Mouse (Mus musculus): ENCODE measurements around the gene Ly6g6e.

Gene Ly6g6e

GRCm38 (mm10) chr17:35068213-35068914, 8.3 kb upstream of the Ly6g6e start:
- in situ Hi-C loops (cut with MboI; ENCODE audit: unreplicated experiment in 2 of 2) = loop anchor here in 1 of 2 experiments (5.0 kb wide), 1 partner anchor 44 kb away; no protein-coding TSS in a partner anchor

DNA sequence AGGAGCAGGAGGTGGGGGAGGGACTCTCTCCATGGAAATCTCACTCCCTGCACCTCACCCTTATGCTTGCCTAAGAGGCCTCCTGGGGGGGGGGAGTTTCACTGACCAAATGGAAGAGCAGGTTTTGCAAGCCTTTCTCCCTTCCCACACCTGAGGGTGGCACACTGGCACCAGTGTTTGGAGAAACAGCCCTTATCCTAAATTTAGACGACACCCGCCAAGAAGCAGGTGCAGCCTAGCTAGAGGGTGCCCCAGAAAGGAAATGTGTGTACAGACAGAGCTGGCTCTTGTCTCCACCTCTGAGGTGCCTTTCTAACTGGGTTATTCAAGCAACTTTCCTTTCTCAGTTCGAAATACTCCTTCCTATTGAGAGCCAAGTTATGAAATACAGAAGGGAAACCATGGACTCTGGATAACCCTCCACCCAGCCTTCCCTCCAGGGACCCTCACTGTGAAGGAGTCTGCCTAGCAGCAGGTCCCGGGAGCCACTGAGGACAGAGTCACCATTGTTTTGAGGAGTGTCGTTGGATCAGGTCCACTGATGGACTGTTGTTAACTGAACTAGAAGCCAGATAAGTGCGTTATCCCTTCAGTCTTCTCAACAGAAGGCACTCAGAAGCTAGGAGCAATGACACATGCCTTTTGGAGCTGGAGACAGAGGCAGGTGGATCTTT, 6.0 kb upstream of the Ly6g6e start:
- in situ Hi-C loops (cut with MboI; ENCODE audit: unreplicated experiment in 2 of 2) = no loop called here

- in situ Hi-C loops (cut with MboI; ENCODE audit: unreplicated experiment in 2 of 2) = no loop called here
These were observed 5.2 kb upstream of the Ly6g6e start for GRCm38 (mm10) chr17:35071454-35071853.

DNA sequence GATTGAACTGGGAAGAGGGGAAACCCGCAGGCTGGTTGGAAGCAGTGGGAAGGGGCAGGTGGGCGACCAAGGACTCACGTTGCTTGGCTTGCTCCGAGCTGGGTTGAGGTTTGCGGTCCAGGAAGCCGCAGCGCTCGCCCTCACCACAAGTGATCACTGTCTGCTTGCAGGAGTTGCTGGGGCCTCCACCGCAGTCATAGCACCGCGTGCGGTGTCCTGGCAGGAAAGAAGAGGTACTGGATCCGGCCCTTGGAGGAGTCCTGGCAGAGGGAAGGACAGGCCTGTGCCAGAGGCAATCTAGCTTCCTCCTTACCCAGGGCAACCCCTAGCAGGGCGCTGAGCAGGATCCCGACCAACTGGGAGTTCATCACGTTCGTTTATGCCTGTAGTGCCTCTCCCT, 2.6 kb upstream of the Ly6g6e start:
- in situ Hi-C loops (cut with MboI; ENCODE audit: unreplicated experiment in 2 of 2) = no loop called here

DNA sequence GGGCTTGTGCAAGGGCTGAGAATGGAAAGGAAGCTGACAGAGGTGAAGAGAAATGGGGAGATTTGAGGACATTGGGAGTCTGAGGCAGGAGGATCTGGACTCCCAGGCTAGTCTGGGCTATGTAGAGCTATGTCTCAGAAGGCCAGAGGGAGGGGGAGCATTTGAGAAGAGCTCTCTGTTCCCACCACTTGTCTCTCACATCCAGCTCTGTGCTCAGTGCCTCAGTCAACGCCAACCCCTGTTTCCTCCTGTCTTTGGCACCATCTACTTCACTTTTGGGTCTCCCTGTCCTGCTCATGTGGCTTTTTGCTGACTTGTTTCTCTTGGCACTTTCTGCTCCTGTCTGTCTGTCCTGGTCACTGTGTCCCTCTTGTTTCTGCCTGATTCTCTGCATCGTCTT, 583 bp downstream of the Ly6g6e start:
- in situ Hi-C loops (cut with MboI; ENCODE audit: unreplicated experiment in 2 of 2) = loop anchor here in 1 of 2 experiments (25.0 kb wide), 1 partner anchor 215 kb away; the partner anchor contains the start of genes Cfb, Nelfe and Skiv2l

DNA sequence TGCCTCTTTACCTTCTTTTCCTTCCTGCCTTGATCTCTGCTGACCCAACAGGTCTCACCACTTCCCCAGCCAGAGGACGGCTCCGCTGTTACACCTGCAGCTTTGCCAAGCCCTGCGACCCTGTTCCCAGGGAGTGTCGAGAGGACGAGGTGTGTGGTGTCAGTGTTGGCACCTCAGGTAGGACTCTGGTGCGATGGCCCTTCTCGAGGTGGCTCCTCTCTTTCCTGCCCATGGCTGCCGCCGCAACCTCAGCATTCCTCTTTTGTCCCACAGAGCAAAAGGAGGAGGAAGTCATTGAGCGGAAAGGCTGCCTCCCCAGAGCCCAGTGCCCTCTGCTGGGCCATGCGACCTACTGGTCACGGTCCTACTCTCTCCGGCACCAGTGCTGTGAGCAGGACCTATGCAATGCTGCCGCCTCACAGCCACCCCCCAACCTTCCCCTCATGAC, 1.1 kb downstream of the Ly6g6e start, which contains the start of gene Ly6g6d:
Ly6g6d (minus strand) TSS at position 280 of the 448 bp plus-strand sequence.
- in situ Hi-C loops (cut with MboI; ENCODE audit: unreplicated experiment in 2 of 2) = loop anchor here in 1 of 2 experiments (25.0 kb wide), 1 partner anchor 216 kb away; the partner anchor contains the start of genes Cfb, Nelfe and Skiv2l

DNA sequence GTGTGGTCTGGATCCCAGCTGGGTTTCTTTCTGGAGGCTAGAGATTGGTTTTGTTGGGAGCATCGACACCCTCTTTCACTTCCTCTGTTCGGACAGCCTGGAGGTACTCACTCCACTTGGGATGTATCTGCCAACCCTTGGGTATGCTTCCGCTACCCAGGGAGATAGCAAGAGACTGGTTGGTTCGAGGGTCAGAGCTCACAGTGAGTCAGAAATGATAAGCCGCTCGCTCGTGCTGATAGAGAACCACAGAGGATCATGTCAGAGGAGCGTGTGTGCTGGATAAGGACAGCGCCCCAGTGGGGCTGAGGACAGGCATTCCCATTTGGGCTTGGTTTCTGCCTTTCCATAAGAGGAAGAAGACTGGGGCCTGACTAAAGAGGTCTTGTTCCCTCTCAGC, 3.1 kb downstream of the Ly6g6e start:
- in situ Hi-C loops (cut with MboI; ENCODE audit: unreplicated experiment in 2 of 2) = loop anchor here in 1 of 2 experiments (25.0 kb wide), 1 partner anchor 217 kb away; the partner anchor contains the start of genes Cfb, Nelfe and Skiv2l

DNA sequence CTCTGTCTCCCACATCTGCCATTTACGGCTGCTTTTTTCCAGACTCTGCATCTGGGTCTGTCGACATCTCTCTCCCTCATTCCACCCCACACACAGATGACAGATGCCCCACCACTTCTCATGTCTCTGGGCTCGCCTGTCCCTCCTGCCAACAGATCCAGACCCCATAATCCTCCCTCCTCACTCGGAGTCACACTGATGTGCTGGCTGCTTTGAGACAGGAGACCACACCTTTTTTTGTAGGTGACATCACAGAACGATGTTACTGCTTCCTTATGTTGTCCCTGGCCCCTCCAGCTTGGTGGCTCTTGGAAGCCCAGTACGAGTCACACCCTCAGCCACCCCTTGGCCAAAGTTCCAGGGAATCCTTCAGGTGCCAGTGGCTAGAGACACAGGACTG, 3.5 kb downstream of the Ly6g6e start:
- in situ Hi-C loops (cut with MboI; ENCODE audit: unreplicated experiment in 2 of 2) = loop anchor here in 1 of 2 experiments (25.0 kb wide), 1 partner anchor 218 kb away; the partner anchor contains the start of genes Cfb, Nelfe and Skiv2l

DNA sequence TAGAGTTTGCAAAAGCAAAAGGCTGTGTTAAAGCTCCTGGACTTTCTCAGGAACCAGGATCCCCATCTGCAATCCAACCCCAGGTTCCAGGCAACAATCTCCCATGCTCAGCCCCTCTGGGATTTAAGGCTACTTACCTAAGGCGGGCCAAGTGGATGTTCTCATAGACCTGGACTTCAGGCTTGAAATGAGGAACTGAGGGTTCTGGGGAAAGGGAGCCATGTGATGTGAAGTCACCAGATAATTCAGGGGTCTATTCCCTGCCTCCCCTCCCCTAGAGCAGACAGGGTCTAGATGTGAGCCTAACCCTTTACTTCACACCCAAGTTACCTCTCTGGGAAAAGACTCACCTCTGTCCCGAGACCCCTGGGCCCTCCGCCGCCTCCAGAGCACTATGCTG, 4.0 kb downstream of the Ly6g6e start:
- in situ Hi-C loops (cut with MboI; ENCODE audit: unreplicated experiment in 2 of 2) = loop anchor here in 1 of 2 experiments (25.0 kb wide), 1 partner anchor 218 kb away; the partner anchor contains the start of genes Cfb, Nelfe and Skiv2l

DNA sequence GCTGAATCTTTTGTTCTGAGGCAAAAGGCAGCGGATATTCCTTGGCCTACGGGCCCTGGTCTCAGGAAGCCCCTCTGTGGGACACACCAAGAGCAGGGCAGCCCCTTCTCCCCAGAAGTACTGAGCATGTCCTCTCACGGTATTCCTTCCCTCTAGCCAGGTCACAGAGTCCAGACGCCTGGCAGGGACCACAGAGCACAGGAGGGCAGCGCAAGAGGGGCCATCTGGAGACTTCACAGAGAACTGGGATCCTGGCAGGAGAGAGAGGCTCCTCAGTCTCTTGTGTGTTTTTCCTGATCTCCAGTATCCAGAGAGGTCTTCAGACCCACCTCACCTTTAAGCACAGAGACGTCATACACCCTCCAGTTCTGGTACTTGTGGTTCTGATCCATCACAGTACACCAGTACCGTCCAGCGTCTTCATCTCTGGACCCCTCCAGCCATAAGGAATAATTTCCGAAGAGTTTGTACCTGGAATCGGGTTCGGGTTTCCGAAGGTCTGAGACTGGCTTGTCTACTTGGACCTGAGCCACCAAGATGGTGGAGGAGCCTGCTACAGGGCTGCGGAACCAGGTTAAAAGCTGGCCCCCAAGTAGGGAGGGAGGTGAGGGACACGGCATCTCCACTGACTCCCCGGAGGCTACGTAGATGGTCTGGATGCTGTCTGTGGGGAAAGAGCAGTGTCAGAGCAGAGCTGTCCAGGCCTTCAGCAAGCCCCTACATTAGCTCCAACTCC, 6.3 kb downstream of the Ly6g6e start:
- in situ Hi-C loops (cut with MboI; ENCODE audit: unreplicated experiment in 2 of 2) = loop anchor here in 1 of 2 experiments (25.0 kb wide), 1 partner anchor 221 kb away; the partner anchor contains the start of genes Cfb, Nelfe and Skiv2l

- in situ Hi-C loops (cut with MboI; ENCODE audit: unreplicated experiment in 2 of 2) = loop anchor here in 1 of 2 experiments (25.0 kb wide), 1 partner anchor 222 kb away; the partner anchor contains the start of genes Cfb, Nelfe and Skiv2l
These were observed 7.3 kb downstream of the Ly6g6e start for GRCm38 (mm10) chr17:35083929-35084497.

DNA sequence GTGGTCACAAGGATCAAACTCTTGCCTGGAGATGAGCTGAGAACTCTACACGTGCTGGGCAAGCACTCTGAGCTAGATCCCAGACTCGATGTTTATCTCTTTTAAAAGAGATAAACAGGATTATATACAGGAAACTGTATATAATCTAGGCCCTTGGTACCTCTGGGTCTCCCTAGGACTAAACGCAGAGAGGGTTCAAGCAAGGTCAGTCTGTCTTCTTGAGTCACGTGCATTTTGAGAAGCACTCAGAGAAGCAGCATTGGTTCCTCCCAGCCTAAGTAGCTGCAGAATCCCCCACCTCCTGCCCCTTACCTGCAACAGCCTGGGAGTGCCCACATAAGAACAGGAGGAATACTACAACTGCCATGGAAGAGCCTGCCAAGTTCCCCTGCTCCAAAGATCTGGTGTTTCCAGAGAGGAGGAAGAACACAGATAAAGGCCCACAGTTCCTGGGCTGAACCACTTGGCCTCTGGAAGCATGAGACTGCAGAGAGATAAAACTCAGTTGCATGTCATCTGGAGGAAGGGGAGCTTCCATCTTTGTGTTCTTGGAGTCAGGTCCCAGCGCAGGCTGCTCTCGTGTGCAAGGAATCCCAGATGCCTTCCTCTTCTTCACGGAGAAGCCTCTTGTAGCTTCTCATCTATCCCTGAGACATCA, 8.6 kb downstream of the Ly6g6e start, which contains the start of gene Ly6g6f:
Ly6g6f (minus strand) TSS at position 403 of the 658 bp plus-strand sequence.
- in situ Hi-C loops (cut with MboI; ENCODE audit: unreplicated experiment in 2 of 2) = loop anchor here in 1 of 2 experiments (25.0 kb wide), 1 partner anchor 223 kb away; the partner anchor contains the start of genes Cfb, Nelfe and Skiv2l

DNA sequence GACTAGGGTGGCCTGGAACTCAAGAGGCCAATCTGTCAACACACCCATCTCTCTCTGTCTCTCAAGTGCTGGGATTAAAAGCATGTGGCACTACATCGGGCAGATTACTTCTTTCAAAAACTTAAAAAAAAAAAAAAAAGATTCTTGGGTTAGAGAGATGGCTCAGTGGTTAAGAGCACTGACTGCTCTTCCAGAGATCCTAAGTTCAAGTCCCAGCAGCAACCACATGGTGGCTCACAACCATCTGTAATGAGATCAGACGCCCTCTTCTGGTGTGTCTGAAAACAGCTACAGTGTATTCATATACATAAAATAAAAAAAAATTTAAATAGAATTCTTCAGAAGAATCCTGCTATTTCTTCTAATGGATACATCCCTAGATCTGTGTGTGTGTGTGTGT, 11.4 kb downstream of the Ly6g6e start:
- in situ Hi-C loops (cut with MboI; ENCODE audit: unreplicated experiment in 2 of 2) = loop anchor here in 1 of 2 experiments (25.0 kb wide), 1 partner anchor 226 kb away; the partner anchor contains the start of genes Cfb, Nelfe and Skiv2l

DNA sequence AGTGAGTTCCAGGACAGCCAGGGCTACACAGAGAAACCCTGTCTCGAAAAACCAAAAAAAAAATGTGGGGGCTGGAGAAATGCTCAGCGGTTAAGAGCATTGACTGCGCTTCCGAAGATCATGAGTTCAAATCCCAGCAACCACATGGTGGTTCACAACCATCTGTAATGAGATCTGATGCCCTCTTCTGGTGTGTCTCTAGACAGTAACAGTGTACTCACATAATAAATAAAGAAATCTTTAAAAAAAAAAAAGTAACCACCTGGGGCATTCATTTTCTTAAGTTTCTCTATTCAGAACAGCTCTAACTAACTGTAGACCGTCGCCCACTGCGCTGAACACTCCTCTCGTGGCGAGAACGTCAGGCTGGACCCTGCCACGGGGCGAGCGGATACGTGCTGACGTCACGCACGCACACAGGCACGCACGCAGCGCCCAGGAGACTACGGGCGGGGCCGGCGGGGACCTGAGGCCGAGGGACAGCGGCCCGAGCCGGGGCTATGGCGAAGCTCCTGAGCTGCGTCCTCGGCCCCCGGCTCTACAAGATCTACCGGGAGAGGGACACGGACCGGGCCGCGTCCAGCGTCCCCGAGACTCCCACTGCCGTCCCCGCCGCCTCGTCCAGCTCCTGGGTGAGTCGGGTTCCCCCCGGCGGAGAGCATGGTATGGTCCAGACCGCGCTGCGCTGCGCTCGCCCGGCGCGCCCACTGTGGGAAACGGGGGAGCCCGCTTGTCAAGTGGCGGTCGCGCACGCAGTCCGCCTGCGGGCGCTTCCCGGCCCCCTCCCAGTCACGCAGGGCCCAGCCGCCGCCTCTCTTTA, 12.3 kb downstream of the Ly6g6e start, which contains the start of gene Abhd16a:
Abhd16a (plus strand) TSS at position 439 of the 820 bp plus-strand sequence.
- in situ Hi-C loops (cut with MboI; ENCODE audit: unreplicated experiment in 2 of 2) = loop anchor here in 1 of 2 experiments (25.0 kb wide), 1 partner anchor 227 kb away; the partner anchor contains the start of genes Cfb, Nelfe and Skiv2l

DNA sequence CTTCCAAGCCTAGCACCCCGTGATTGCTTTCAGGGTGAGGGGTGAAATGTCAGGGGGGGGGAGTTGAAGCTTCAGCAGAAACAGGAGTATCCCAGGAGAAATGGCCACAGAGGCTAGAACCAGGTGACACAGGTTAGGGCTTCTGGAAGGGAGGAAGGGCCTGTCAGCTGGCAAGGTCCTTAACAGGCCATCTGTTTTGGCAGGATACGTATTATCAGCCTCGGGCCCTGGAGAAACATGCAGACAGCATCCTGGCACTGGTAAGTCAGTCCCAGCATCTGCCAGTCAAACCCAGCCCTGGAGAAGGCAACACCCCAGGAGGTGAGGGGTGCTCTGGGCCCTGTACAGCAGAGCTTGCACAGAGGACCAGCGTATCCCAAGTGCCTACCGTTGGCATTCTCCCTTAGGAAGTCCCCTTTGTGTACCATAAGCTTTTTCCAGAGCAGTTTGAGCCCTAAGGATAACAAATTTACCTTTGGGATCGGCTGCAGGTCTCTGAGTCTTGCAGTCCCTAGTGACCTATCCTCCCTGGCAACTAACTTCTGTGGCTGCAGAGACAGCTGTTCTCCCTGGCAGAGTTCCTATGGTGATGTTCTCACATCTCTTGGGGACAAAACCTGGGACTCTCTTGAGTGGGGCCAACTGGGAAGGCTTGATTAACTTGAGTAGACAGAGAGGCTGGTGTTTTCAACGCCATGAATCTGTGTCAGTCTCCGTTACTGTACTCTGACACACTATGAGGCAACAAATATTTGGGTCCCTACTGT, 13.6 kb downstream of the Ly6g6e start:
- in situ Hi-C loops (cut with MboI; ENCODE audit: unreplicated experiment in 2 of 2) = loop anchor here in 1 of 2 experiments (25.0 kb wide), 1 partner anchor 228 kb away; the partner anchor contains the start of genes Cfb, Nelfe and Skiv2l

DNA sequence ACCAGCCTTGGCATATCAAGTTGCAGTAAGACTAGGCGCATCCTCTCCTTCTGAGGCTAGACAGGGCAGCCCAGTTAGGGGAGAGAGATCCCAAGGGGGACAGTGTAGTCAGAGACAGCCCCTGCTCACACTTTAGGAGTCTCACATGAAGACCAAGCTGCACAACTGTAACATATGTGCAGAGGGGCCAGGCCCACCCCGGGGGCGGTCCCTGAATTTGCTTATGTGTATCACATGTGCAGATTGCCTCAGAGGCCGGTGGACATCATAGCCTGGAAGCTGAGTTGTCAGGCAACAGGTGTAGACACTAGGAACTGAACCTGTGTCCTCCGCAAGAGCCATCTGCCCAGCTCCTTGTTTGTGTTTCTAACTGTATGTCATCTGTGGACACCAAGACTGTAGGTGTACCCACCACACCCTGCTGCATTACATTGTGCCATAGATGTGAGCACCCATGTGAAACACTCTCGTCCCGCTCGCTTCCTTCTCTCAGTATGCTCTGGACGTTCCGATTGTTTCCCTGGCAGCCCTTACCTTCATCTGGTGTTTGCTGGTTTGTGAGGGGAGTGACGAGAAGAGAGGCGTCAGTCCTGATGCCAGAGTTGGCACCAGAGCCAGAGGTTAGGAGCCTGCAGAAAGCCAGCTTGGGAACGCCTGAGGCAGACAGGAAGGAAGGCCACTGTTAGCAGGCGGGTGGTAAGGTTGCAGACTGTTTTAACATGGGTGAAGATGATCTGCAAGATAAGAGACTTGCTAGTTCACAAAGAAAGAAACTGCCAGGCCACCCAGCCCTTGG, 15.9 kb downstream of the Ly6g6e start:
- in situ Hi-C loops (cut with MboI; ENCODE audit: unreplicated experiment in 2 of 2) = loop anchor here in 1 of 2 experiments (25.0 kb wide), 1 partner anchor 230 kb away; the partner anchor contains the start of genes Cfb, Nelfe and Skiv2l

Data from v-Abl transformed pro-B cells (cell line).